ENCODE assay signal across 7 mouse cellular contexts in genomic region chr13:12386286-12386685, GRCm38 (mm10). TPM values are rescaled to one million over a fixed set of nuclear protein-coding genes. Genes with fewer than 3 reads are reported as not detected.
DNase-seq lines count a peak whose midpoint lies in the region; ATAC-seq and TF ChIP-seq lines count a peak whose summit lies in the region.

No protein-coding gene starts in this region.

- no peaks in the 10 kb centered on the region for H3K36me3 ChIP-seq in intestine, postnatal 0 days (ENCODE audit: control insufficient read depth, insufficient read depth)
- no peaks in the 10 kb centered on the region for H3K36me3 ChIP-seq in intestine, embryonic 15.5 days

- no peak overlapping the region for H3K9ac ChIP-seq in intestine, postnatal 0 days (ENCODE audit: low read depth, low read length)
- H3K9ac ChIP-seq in intestine, embryonic 15.5 days: no peak overlapping the region

- H3K4me2 ChIP-seq in intestine, postnatal 0 days (replicated peaks; ENCODE audit: low read depth): no peak overlapping the region
- H3K4me2 ChIP-seq in intestine, embryonic 15.5 days (replicated peaks): no peak overlapping the region

- H3K27ac ChIP-seq in intestine, postnatal 0 days (ENCODE audit: low read depth, low read length): no peak overlapping the region
- no peak overlapping the region for H3K27ac ChIP-seq in intestine, embryonic 15.5 days

- peak; percentile 85 for TF ChIP-seq CTCF in intestine, postnatal 0 days (IDR thresholded peaks at IDR 0.05; ENCODE audit: low read depth)

- H3K27me3 ChIP-seq in intestine, postnatal 0 days (replicated peaks; ENCODE audit: control insufficient read depth, insufficient read depth, low read length): no peaks in the 10 kb centered on the region
- no peaks in the 10 kb centered on the region for H3K27me3 ChIP-seq in intestine, embryonic 15.5 days (replicated peaks)

- H3K4me3 ChIP-seq in intestine, postnatal 0 days (ENCODE audit: low read depth, low read length): no peak overlapping the region
- H3K4me3 ChIP-seq in intestine, embryonic 15.5 days (replicated peaks): no peak overlapping the region

- peak; percentile 21 to 51 for DNase-seq in right cerebral cortex, adult 2 months (ENCODE audit: low spot score in 2 of 2)
- no peak for DNase-seq in right cerebral cortex, postnatal 14 days
- DNase-seq in c-Kit-positive CD71-positive TER-119-negative erythroid progenitor cells, embryonic 14.5 days (ENCODE audit: low read depth): peak; percentile 22
- DNase-seq in retina, adult 2 months (ENCODE audit: low read depth, low spot score): peak; percentile 15
- no peak for DNase-seq in cerebellum, adult 9-11 months

- ATAC-seq in intestine, postnatal 0 days: no peak
- no peak for ATAC-seq in intestine, embryonic 15.5 days

- H3K4me1 ChIP-seq in intestine, postnatal 0 days (replicated peaks; ENCODE audit: control insufficient read depth, insufficient read depth, low read length): no peaks in the 10 kb centered on the region
- H3K4me1 ChIP-seq in intestine, embryonic 15.5 days (replicated peaks): no peaks in the 10 kb centered on the region

- H3K9me3 ChIP-seq in intestine, postnatal 0 days (ENCODE audit: control insufficient read depth): no peaks in the 10 kb centered on the region
- no peaks in the 10 kb centered on the region for H3K9me3 ChIP-seq in intestine, embryonic 15.5 days

RNA-seq across cellular contexts. Expression of gene Heatr1, which starts 8.5 kb away (rescaled TPM):
- polyA plus RNA-seq in intestine, postnatal 0 days (2015; fragmentation: Nextera tagmentation; extraction: Ambion mirVana): 3.9 and 4.2 TPM in 2 replicates
- 15.7 and 17.5 TPM in 2 replicates for polyA plus RNA-seq in intestine, embryonic 15.5 days (2015; fragmentation: Nextera tagmentation; extraction: Ambion mirVana)

RNA-seq across cellular contexts. Expression of gene Actn2, which starts 45.7 kb away (rescaled TPM):
- polyA plus RNA-seq in intestine, postnatal 0 days (2015; fragmentation: Nextera tagmentation; extraction: Ambion mirVana): 1.2 and 1.5 TPM in 2 replicates
- polyA plus RNA-seq in intestine, embryonic 15.5 days (2015; fragmentation: Nextera tagmentation; extraction: Ambion mirVana): 0.88 and 3.8 TPM in 2 replicates

Comparison
In these comparisons a context has a peak if more than half of its experiments do, and no peak if none do; other contexts are left out.
1. DNase-seq: peak in right cerebral cortex, adult 2 months (2 of 2), c-Kit-positive CD71-positive TER-119-negative erythroid progenitor cells, embryonic 14.5 days (single experiment) and retina, adult 2 months (single experiment); none in right cerebral cortex, postnatal 14 days (single experiment) and cerebellum, adult 9-11 months (single experiment).